Mouse (Mus musculus) frontal cortex, postnatal 36 days (tissue): ENCODE results near the gene Ccdc177.

ENCODE experiments used
- DNase-seq, 2 experiments: peaks; one replicate each; pipeline ENCODE4 v3.0.0; 2022; ENCODE audit warnings: low spot score in 2 of 2

Ccdc177 gene

DNA sequence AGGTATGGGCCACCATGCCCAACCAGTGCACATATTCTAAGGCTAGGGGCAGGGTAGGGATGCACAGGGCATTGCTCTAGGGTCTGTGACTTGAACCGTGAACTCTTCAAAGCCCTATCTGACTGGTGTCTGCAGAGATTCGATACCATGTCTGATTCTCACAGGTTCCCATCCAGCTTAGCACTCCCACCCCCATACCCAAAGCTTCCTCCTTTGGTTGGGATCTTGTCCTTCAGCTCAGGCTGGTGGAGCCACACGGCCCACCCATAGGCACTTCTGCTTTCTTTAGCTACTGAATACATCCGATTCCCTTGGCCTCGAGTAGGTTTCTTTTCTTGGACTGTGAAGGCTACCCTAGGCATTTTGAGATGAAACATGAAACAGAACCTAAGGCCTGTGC, 24.5 kb upstream of the Ccdc177 start:
- DNase-seq = no peak

DNA sequence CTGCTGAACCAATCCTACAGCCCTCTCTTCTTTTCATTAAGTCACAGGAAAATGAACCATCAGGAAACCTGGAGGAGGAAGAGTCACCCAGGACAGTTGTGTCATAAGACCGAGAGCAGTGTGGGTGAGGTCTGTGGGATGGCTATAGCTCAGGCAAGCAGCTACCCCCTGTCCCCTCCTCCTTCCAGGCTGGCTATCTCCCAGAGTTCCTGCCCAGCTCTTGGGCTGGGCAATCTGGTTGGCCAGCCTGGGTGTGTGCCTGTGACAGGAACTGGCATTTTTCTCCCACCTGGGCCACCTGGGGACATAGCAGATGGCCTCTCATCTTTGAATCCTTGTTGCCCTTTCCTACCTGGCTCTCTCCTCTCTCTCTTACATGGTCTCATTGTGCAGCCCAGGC, 23.4 kb upstream of the Ccdc177 start:
- DNase-seq = no peak

DNA sequence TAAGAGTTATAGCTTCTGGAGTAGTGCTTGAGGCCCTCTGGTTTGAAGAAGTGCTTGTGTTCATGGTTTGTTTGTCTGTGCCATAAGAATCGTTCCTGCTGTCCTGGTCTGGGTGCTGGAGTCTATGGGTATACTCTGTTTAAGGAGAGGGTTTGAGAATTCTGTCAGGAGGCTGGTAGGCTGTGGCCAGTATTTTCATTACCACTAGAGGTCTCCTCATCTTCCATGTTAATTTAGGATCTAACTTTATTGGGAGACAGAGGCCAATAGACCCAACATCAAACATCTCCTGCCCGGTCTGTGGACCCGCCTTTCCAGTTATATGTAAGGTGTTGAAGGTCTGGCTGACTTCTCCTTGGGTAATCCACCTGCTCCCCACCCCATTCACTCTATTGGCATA, 22.4 kb upstream of the Ccdc177 start:
- no peak for DNase-seq

GRCm38 (mm10) chr12:80782190-80782589, 21.7 kb upstream of the Ccdc177 start:
- no peak for DNase-seq

- DNase-seq = no peak
Observed at GRCm38 (mm10) chr12:80779760-80780159, 19.3 kb upstream of the Ccdc177 start.

DNA sequence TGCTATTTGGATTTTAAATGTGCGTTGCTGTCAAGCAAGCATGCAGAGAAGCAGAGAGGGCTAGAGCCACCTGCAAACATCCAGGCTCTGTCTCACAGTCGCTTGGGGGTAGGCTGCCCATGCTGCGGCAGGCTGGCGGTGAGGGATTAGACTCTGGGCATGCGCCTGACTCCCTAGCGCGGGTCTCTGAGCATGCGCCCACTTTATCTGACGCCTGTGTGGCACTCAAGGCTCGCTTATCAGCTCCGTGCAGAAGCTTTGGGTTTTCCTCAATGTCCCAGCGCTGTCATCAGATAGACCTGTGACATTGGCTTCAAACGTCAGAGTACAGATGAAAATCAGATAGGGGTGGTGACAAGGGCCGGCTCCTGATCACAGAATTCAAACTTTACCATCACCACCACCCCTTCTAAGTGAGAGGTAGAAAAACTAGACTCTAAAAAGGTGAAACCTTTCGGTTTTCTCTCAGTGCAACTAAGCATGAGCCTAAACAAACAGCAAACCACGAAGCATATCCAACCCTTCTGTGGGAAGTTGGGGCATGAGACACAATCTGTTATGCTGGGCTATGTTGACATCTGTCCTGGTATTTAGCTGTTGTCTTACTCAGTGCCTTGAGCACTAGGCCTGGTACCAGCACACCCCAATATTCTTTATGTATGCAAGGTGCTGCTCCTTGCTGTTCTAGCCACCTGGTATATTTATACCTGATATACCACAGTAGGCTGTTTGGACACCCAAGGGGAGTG, 17.9 kb upstream of the Ccdc177 start:
- no peak for DNase-seq

- no peak for DNase-seq
Observed at GRCm38 (mm10) chr12:80776046-80776634, 15.7 kb upstream of the Ccdc177 start.

GRCm38 (mm10) chr12:80774786-80775185, 14.3 kb upstream of the Ccdc177 start:
- no peak for DNase-seq

- DNase-seq = peak; percentile 73 to 79
Observed at GRCm38 (mm10) chr12:80769697-80770096, 9.2 kb upstream of the Ccdc177 start.

GRCm38 (mm10) chr12:80764116-80764515, 3.6 kb upstream of the Ccdc177 start:
- DNase-seq = no peak

DNA sequence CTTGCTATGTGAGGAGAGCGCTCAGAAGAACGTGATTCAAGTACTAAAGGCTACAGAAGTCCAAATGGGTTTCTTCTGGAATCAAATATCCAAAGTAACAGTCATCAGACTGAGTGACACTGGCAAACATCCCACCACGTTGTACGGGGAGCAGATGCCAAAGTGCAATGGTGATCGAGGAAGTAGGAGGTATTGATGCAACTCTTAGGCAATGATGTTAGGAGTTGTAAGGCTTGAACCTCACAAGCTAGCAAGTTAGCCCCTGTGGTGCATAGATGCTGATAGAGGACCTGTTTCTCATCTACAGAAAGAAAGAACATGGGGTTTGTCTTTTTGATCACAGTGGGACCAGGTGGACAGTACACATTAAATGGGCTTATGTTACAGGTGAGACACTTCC, 2.5 kb upstream of the Ccdc177 start:
- DNase-seq = no peak

GRCm38 (mm10) chr12:80759713-80760395, 633 bp downstream of the Ccdc177 start:
- peak in 1 of 2 experiments; percentile 61 for DNase-seq

GRCm38 (mm10) chr12:80759387-80759712, 1.1 kb downstream of the Ccdc177 start:
- no peak for DNase-seq

- DNase-seq = no peak
Observed at GRCm38 (mm10) chr12:80758559-80759386, 1.7 kb downstream of the Ccdc177 start.

DNA sequence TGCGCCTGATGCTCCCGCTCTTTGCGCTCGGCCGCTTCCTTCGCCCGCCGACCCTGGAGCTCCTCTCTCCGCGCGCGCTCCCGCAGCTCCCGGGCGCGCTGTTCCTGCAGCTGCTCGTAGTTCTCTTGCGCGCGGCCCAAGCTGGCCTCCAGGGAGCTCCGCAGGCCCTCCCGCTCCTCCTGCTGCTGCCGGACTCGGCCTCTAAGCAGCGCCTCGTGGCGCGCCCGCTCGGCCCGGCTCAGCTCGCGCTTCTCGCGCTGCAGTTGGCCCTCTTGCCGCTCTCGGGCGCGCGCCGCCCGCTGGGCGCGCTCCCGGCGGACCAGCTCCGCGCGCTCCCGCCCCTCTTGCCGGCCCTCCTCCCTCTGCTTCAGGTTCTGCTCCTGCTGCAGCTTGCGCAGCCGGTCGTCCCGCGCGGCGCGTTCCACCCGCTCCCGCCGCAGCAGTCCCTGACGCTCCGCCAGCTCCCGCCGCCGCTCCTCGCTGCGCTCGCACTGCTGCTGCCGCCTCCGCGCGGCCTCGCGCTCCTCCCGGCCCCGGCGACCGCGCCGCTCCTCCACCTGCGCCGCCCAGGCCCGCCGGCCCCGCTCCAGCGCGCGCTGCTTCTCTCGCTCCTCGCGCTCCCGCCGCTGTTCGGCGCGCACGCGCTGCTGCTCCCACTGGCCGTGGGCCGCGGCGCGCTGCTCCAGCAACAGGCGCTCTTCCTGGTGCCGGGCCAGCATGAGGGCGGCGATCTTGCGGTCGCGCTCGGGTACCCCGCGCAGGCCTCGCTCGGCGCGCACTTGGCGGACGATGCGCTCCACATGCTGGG, 2.5 kb downstream of the Ccdc177 start:
- DNase-seq = no peak

GRCm38 (mm10) chr12:80751556-80751955, 8.9 kb downstream of the Ccdc177 start:
- DNase-seq = no peak

DNA sequence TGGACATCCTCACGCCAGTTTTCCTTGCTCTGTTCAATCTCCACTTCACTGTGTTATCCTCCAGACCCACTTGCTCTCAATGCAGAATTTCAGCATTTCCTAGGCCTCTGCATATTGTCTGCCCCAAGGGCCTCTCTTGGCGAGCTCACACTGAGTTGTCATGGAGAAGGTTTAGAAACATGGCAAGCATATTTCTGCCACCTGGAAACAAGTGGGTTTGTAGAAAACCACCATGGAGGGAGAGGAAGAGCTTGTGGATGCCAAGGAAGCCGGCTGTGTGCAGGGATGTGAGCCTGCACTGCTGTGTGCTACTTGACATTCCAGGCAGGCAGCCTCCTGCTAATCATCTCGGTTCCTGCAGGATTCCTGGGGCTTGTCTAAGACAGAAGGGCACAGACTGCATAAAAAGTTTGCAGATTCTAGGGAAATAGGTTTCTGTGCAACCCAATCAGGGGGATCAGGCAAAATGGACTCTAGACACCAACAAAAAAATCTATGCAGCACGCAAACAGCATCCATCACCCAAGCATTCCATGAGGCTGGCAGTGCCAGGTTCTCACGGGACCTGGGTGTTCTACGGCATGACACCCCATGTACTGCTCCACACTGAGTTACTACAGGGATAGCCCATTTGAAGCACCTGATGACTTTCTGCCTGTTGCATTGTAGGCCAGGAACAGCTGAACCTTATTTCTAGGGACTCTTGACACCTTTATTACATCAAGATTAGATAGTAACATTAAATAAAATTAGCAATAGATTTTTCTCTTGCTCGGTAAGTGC, 14.3 kb downstream of the Ccdc177 start:
- DNase-seq = no peak

DNA sequence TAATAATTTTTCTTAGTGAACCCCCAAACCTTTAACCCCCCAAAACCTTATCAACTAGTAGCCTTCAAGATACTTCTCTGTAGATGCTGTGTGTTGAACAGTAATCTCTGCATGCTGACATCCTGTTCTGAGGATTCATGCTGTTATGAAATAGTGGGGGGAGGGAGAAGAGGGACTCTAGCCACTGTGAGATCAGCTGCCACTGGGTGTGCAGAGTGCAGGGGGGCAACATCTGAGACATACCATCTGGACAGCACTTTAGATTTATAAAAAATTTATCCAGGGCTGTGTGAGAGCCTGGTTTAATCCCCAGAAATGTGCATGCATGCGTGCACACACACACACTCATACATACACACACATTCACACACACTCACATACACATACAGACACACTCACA, 15.9 kb downstream of the Ccdc177 start:
- DNase-seq = no peak

GRCm38 (mm10) chr12:80739482-80739881, 21.0 kb downstream of the Ccdc177 start:
- DNase-seq = no peak

GRCm38 (mm10) chr12:80737283-80737600, 23.2 kb downstream of the Ccdc177 start:
- DNase-seq = no peak
